Mouse (Mus musculus) kidney, embryonic 14.5 days (tissue): ENCODE results near the gene Eif5. TPM values are rescaled to one million over a fixed set of nuclear protein-coding genes. Genes with fewer than 3 reads are reported as not detected.
A peak's percentile ranks its signal among the peaks of the same experiment; 100 is the strongest.
"Not testable (repeated sequence)": the region's sequence is repeated elsewhere in the genome, so short reads cannot be mapped to it uniquely, and the experiment has no call there.

Experiments used
- ATAC-seq: fragments of 200-750 bp; cut with Nextera tagmentation; 2 replicates; pipeline ENCODE4 v1.8.0; 2017; ENCODE audit warnings: moderate number of reproducible peaks, mild to moderate bottlenecking, moderate TSS enrichment, moderate library complexity; ENCODE audit not compliant: low FRiP score, low TSS enrichment
- H3K27ac ChIP-seq: fragments of 300-500 bp; sonication (generic); 2 replicates; pipeline ENCODE4 v1.5.1; 2014; ENCODE audit warnings: low read depth, mild to moderate bottlenecking, low read length, moderate library complexity, mixed read lengths
- H3K27me3 ChIP-seq: fragments of 300-500 bp; sonication (generic); 2 replicates; pipeline ENCODE4 v1.6.1; 2014; ENCODE audit warnings: mild to moderate bottlenecking, low read length; ENCODE audit not compliant: control insufficient read depth, insufficient read depth
- H3K36me3 ChIP-seq: fragments of 300-500 bp; sonication (generic); 2 replicates; pipeline ENCODE4 v1.6.1; 2014; ENCODE audit warnings: low read length, mixed read lengths; ENCODE audit not compliant: control insufficient read depth, insufficient read depth
- H3K4me1 ChIP-seq: fragments of 300-500 bp; sonication (generic); 2 replicates; pipeline ENCODE4 v1.6.1; 2014; ENCODE audit warnings: low read length, mixed read lengths; ENCODE audit not compliant: control insufficient read depth, insufficient read depth
- H3K4me2 ChIP-seq: fragments of 300-500 bp; sonication (generic); replicated peaks from 2 replicates; pipeline ENCODE4 v1.6.1; 2014; ENCODE audit warnings: low read depth, mild to moderate bottlenecking, low read length
- H3K4me3 ChIP-seq: fragments of 300-500 bp; sonication (generic); 2 replicates; pipeline ENCODE4 v1.5.1; 2014; ENCODE audit warnings: mild to moderate bottlenecking, low read length
- H3K9ac ChIP-seq: fragments of 300-500 bp; sonication (generic); 2 replicates; pipeline ENCODE4 v1.6.1; 2014; ENCODE audit warnings: low read depth, mild to moderate bottlenecking, low read length, moderate library complexity
- H3K9me3 ChIP-seq: fragments of 300-500 bp; sonication (generic); 2 replicates; pipeline ENCODE4 v1.6.1; 2016; ENCODE audit warnings: low read length; ENCODE audit not compliant: control insufficient read depth
- WGBS: fragments of 180-500 bp; shearing (Covaris S2); extraction: QIAGEN DNeasy Blood & Tissue Kit; methylation state at CpG from one replicate; pipeline ENCODE4 v1.1.7; 2014; 5-methylcytosine and 5-hydroxymethylcytosine counted together
- polyA plus RNA-seq: library from polyadenylated mRNA; unstranded; fragments of >200 nt; fragmentation: Nextera tagmentation; extraction: Ambion mirVana; gene quantifications from 2 replicates; pipeline ENCODE4 v1.2.1, GENCODE M21; 2014

The Eif5 gene
- polyA plus RNA-seq, 1 experiment from 2014 or later: 611 TPM

GRCm38 (mm10) chr12:111507001-111507400, 30.8 kb upstream of the Eif5 start:
- H3K27me3 ChIP-seq: no peaks in the 10 kb centered on the region
- no peak overlapping the region for H3K9ac ChIP-seq
- no peak overlapping the region for H3K27ac ChIP-seq
- no peak overlapping the region for H3K4me2 ChIP-seq
- H3K9me3 ChIP-seq: no peaks in the 10 kb centered on the region
- 60% methylated on average over 5 of the region's 5 CpGs for WGBS
- no peaks in the 10 kb centered on the region for H3K4me1 ChIP-seq
- H3K36me3 ChIP-seq: no peaks in the 10 kb centered on the region
- no peak overlapping the region for H3K4me3 ChIP-seq
- ATAC-seq: no peak

GRCm38 (mm10) chr12:111507962-111508361, 29.9 kb upstream of the Eif5 start:
- no peaks in the 10 kb centered on the region for H3K9me3 ChIP-seq
- H3K27me3 ChIP-seq: no peaks in the 10 kb centered on the region
- no peaks in the 10 kb centered on the region for H3K36me3 ChIP-seq
- H3K27ac ChIP-seq: no peak overlapping the region
- no peaks in the 10 kb centered on the region for H3K4me1 ChIP-seq
- no peak overlapping the region for H3K4me3 ChIP-seq
- H3K9ac ChIP-seq: no peak overlapping the region
- H3K4me2 ChIP-seq: no peak overlapping the region
- ATAC-seq: no peak
- 86% methylated on average over 10 of the region's 10 CpGs for WGBS

GRCm38 (mm10) chr12:111508438-111508837, 29.4 kb upstream of the Eif5 start:
- not testable (repeated sequence) for H3K27me3 ChIP-seq, H3K27ac ChIP-seq, H3K4me3 ChIP-seq, ATAC-seq, H3K9ac ChIP-seq, H3K36me3 ChIP-seq, H3K4me2 ChIP-seq, H3K4me1 ChIP-seq, H3K9me3 ChIP-seq
- WGBS: 77% methylated on average over 3 of the region's 3 CpGs

GRCm38 (mm10) chr12:111512572-111513063, 25.2 kb upstream of the Eif5 start:
- 88% methylated on average over 12 of the region's 12 CpGs for WGBS
- no peaks in the 10 kb centered on the region for H3K9me3 ChIP-seq
- H3K4me3 ChIP-seq: no peak overlapping the region
- no peaks in the 10 kb centered on the region for H3K36me3 ChIP-seq
- H3K27me3 ChIP-seq: no peaks in the 10 kb centered on the region
- no peak for ATAC-seq
- H3K4me2 ChIP-seq: no peak overlapping the region
- no peaks in the 10 kb centered on the region for H3K4me1 ChIP-seq
- H3K27ac ChIP-seq: no peak overlapping the region
- no peak overlapping the region for H3K9ac ChIP-seq

- H3K27me3 ChIP-seq: no peaks in the 10 kb centered on the region
- no peak for ATAC-seq
- no peak overlapping the region for H3K9ac ChIP-seq
- no peaks in the 10 kb centered on the region for H3K36me3 ChIP-seq
- WGBS: 70% methylated on average over 5 of the region's 5 CpGs
- H3K4me2 ChIP-seq: no peak overlapping the region
- H3K27ac ChIP-seq: no peak overlapping the region
- H3K4me3 ChIP-seq: no peak overlapping the region
- no peaks in the 10 kb centered on the region for H3K9me3 ChIP-seq
- H3K4me1 ChIP-seq: no peaks in the 10 kb centered on the region
These were observed 24.1 kb upstream of the Eif5 start for GRCm38 (mm10) chr12:111513673-111514072.

- Histone ChIP-seq H3K4me1 (no peaks in the 10 kb centered on the region), H3K27me3 (no peaks in the 10 kb centered on the region), H3K9ac (no peak overlapping the region), H3K4me2 (no peak overlapping the region), H3K27ac (peak overlapping the region; percentile 3; the same call in 1 of the 2 replicates), H3K4me3 (no peak overlapping the region), H3K9me3 (no peaks in the 10 kb centered on the region), H3K36me3 (no peaks in the 10 kb centered on the region)
- ATAC-seq: no peak
- WGBS: 31% methylated on average over 7 of the region's 7 CpGs
These were observed 23.5 kb upstream of the Eif5 start for GRCm38 (mm10) chr12:111514231-111514792.

- no peak overlapping the region for H3K4me3 ChIP-seq
- ATAC-seq: no peak
- no peaks in the 10 kb centered on the region for H3K27me3 ChIP-seq
- H3K9ac ChIP-seq: no peak overlapping the region
- no peaks in the 10 kb centered on the region for H3K4me1 ChIP-seq
- H3K36me3 ChIP-seq: no peaks in the 10 kb centered on the region
- WGBS: 71% methylated on average over 7 of the region's 7 CpGs
- no peak overlapping the region for H3K4me2 ChIP-seq
- H3K9me3 ChIP-seq: no peaks in the 10 kb centered on the region
- no peak overlapping the region for H3K27ac ChIP-seq
These were observed 22.8 kb upstream of the Eif5 start for GRCm38 (mm10) chr12:111514874-111515649.

GRCm38 (mm10) chr12:111515920-111516319, 21.9 kb upstream of the Eif5 start:
- Histone ChIP-seq H3K27ac (no peak overlapping the region), H3K27me3 (no peaks in the 10 kb centered on the region), H3K9ac (no peak overlapping the region), H3K4me1 (no peaks in the 10 kb centered on the region), H3K4me3 (no peak overlapping the region), H3K4me2 (no peak overlapping the region), H3K36me3 (no peaks in the 10 kb centered on the region), H3K9me3 (no peaks in the 10 kb centered on the region)
- no peak for ATAC-seq
- 84% methylated on average over 5 of the region's 5 CpGs for WGBS

- 78% methylated on average over 6 of the region's 6 CpGs for WGBS
- Histone ChIP-seq H3K9me3 (no peaks in the 10 kb centered on the region), H3K9ac (no peak overlapping the region), H3K4me3 (no peak overlapping the region), H3K36me3 (no peaks in the 10 kb centered on the region), H3K27ac (no peak overlapping the region), H3K4me2 (no peak overlapping the region), H3K4me1 (no peaks in the 10 kb centered on the region), H3K27me3 (no peaks in the 10 kb centered on the region)
- ATAC-seq: no peak
These were observed 21.0 kb upstream of the Eif5 start for GRCm38 (mm10) chr12:111516826-111517225.
